Mouse (Mus musculus) heart, postnatal 4 days (tissue): ENCODE results near the gene Rbbp9. TPM values are rescaled to one million over a fixed set of nuclear protein-coding genes. Genes with fewer than 3 reads are reported as not detected.

ENCODE experiments used
- total RNA-seq, 2 experiments: library from RNA; stranded (reverse); gene quantifications; 2 replicates each; pipeline ENCODE4 v1.2.3; 2021

The Rbbp9 gene
- total RNA-seq, 2 experiments from 2014 or later, result 11.2 to 11.8 TPM

Other genes starting within 250 kb of the Rbbp9 start
- gene Ovol2, start 218.7 kb downstream of the Rbbp9 start, total RNA-seq, result not detected
- 10 to 100 TPM; 28.5 to 29.0 TPM for gene Kat14, start 181.9 kb downstream of the Rbbp9 start, total RNA-seq
- 10 to 100 TPM in 1 of 2 experiments, 1 to 10 TPM in 1; 9.3 to 11.7 TPM for gene Pet117, start 181.9 kb downstream of the Rbbp9 start, total RNA-seq
- 1 to 10 TPM; 1.5 to 2.6 TPM for gene Dzank1, start 23.5 kb downstream of the Rbbp9 start, total RNA-seq
- 10 to 100 TPM; 18.5 to 19.5 TPM for gene Polr3f, start 23.2 kb downstream of the Rbbp9 start, total RNA-seq
- gene Sec23b, start 5.4 kb upstream of the Rbbp9 start, total RNA-seq, result 10 to 100 TPM; 37.6 to 37.7 TPM
- 10 to 100 TPM; 52.3 to 53.8 TPM for gene Smim26, start 43.2 kb upstream of the Rbbp9 start, total RNA-seq
- gene Dtd1, start 49.0 kb upstream of the Rbbp9 start, total RNA-seq, result 10 to 100 TPM; 12.4 to 13.3 TPM